Mouse (Mus musculus) large intestine, adult 2 months (tissue): ENCODE measurements at regions not wholly inside any gene's neighbourhood (a gene's known extent, or its start where the extent isn't known, plus 50 kb on each side); places are given as distances from the start of the nearest gene placed in this dataset.

ENCODE experiments used
- DNase-seq: peaks from one replicate; pipeline ENCODE4 v3.0.0-alpha.2; 2012; ENCODE audit warnings: low read depth, low spot score
- WGBS: fragments of 180-500 bp; shearing (Covaris S2); methylation state at CpG from one replicate; pipeline ENCODE4 v1.1.7; 2018; 5-methylcytosine and 5-hydroxymethylcytosine counted together

DNA sequence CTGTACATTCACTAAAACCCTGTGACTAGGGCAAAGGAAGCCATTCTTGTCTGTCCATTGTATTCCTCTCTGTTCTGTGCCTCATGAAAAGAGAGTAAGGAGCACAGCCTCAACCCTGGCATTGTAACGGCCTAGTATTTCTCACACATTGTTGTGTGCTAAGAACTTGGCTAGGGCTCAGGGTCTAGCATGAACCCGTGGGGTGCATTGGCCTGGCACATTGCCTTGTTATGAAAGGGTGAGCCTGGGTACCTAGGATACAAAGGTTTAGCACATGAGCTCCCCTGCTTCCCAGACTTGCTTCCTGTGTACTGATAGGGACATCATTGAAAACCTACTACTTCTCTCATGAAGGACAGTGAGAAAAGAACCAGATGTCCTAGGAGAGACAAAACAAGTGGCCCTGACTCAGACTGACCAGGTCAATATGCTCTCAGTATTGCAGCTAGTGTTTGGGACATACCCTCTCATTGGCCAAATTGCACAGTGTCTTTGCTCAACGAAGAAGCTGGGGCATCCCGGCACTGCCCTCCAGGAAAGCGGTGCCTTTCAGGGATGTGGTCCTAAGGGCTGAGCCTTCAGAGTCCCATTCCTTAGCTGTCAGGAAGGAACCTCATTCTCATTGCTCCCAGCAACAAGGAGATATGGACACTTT lies 298.6 kb downstream of the Glrx3 start:
- 81% methylated on average over 5 of the region's 5 CpGs for WGBS
- DNase-seq, result no peak

DNA sequence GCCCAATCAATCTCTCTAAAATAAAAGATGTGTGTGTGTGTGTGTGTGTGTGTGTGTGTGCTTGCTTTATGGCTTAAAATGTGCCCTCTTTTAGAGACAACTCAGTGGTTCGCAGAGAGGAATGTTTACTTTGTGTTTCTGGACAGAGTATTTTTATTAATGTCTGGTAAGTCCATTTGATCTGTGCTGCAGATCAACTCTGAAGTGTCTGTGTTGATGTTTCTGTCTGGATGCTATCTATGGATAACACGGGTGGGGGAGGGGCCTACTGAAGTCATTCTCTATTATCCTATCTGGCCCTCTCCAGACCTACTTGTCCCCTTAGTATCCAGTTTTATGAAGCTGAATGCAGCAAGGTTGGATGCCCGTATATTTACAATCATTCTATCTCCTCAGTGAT lies 304.3 kb downstream of the Glrx3 start:
- WGBS, result 54% methylated on average over 3 of the region's 3 CpGs
- DNase-seq, result no peak

DNA sequence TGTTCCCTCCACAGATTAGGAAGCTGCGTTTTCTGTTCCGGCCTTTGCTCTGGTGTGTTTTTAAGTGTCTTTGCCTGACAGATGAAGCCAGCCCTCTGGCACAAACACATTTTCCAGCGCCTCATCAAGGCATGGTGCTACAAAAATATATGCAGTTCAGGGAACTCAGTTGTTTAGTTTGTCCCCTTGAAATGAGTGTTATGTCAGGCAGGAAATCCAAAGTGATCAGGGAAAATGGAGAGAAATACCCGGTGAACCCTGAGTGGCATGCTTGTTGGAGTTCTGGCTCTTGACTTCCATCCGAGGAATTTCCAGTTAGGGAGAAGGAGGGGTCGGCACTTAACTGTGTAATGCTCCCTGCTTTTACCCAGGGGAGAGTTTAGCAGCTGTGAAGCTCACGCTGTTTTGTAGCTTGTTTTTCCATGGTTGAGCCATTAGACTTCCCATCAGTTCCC lies 304.9 kb downstream of the Glrx3 start:
- WGBS, result 45% methylated on average over 7 of the region's 7 CpGs
- no peak for DNase-seq

DNA sequence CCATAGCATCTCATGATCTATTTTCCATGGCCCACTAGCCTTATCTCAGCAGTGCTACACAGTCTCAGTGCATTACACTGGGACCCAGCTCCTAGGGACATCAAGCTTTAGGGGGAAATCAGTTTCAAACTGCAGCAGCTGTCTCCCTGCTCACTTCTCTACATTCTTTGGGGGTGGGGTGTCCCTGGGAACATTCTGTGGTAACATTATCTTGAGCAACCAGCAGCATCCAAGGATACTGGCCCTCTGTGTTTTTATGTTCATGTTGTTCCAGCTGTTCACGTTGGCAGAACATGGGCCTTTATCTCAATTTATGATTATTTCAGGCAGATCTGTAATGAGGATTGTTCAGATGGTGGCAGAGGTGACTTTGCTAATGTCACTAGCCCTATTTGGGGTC lies 308.2 kb downstream of the Glrx3 start:
- whole genome bisulfite sequencing, result 64% methylated on average over 1 of the region's 1 CpGs
- no peak for DNase-seq

DNA sequence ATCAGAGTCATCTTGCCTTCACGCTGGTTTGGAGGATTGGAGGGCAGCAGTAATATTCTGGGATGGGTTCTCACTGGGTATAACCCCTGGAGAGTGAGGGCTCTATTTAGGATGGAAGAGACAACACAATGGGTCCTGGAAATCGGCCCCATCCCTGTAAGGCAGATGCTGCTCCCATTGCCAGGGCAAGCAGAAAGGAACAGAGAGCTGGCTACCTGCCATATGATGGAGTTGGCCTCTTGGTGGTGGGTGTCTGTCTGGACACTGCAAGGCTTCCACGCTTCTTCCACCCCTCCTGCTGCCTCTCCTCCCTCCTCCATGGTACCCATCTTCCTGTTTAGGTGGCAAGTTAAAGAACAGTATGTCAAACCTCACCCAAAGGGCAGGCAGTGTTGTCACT lies 308.6 kb downstream of the Glrx3 start:
- DNase-seq, result no peak
- 71% methylated on average over 3 of the region's 3 CpGs for WGBS

DNA sequence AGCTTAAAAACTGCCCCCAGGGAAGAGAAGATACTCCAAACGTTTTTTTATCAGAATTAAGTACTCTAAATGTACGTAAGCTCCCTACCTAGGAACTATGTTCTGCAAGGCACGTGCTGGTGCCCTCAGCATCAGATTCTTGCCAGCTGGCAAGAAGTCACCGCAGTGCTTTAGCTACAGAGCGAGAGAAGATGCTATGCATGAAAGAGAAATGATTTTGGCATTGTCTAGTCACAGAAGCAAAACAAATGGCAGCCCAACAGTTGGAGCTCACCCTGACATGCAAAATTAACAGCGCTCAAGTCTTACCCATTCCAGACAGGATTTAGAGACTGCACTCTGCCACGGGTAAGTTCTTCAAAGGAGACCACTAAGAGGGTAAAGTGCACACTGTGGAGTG lies 311.5 kb downstream of the Glrx3 start:
- 72% methylated on average over 7 of the region's 7 CpGs for WGBS
- DNase-seq, result no peak

DNA sequence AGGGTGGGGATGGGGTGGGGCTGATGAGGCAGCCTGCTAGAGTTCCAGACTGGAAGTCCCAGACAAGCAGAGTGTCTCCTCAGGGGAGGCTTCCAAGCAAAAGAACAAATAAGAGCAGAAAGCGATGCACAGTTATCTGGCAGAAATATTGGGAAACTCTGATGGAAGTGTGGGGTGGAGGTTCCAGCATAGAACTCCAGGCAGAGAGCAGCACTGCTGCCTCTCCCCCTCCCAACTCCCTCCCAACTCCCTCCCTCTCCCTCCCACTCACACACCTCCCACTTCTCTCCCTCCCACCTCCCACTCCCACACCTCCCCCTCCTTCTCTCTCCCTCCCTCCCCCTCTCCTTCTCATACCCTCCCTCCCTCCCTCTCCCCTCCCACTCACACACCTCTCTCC lies 313.3 kb downstream of the Glrx3 start:
- no peak for DNase-seq
- WGBS, result 50% methylated on average over 1 of the region's 1 CpGs

DNA sequence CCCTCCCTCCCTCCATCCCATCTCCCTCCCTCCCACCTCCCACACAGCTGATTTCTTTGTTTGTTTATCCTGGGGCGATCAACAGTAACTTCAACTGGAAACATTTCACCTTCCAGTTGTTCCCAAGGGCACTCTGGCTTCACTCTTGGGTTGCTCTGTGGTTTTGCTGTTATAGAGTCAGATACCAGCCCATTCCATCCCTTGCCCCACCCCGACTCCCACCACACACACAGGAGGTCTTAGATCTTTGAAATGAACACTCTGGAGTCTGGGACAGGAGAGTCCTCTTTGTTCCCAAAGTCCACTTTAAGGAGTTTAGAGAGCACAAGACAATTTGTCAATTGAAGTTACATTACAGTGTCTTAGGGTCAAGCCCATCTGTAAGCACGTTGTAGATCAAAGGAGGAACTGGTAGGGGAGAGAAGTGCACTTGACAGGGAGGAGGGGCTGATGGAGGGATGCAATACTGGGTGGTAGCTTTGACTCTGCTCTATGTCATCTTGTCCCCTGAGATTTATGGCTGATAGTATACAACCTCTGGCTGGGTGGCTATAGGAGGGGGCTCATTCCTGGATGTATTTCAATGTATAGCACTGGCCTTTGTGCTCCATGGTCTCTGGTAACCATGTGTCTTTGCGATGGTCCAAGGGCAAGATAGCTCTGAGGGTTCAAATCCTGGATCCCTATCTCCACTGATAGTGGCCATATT lies 313.9 kb downstream of the Glrx3 start:
- DNase-seq, result no peak
- WGBS, result 25% methylated on average over 4 of the region's 4 CpGs

DNA sequence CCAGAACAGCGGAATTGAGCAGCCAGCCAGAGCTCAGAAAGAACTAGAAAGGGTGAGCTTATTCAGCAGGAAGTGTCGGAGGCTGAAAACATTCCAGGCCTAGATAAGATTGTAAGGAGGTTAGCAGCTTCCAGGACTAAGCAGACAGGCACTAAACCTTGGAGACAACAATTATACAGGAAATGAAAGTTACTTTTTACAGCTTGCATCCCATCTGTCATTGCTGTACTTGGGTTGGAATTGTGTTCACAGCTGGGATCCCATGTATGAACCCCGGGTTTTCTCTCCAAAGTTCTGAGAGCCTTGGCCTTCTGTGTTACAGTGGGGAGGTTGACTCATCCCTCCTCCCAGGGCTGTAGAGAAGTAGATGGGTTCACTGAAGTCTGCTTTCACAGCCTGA lies 328.5 kb downstream of the Glrx3 start:
- DNase-seq, result no peak
- 47% methylated on average over 3 of the region's 3 CpGs for WGBS

DNA sequence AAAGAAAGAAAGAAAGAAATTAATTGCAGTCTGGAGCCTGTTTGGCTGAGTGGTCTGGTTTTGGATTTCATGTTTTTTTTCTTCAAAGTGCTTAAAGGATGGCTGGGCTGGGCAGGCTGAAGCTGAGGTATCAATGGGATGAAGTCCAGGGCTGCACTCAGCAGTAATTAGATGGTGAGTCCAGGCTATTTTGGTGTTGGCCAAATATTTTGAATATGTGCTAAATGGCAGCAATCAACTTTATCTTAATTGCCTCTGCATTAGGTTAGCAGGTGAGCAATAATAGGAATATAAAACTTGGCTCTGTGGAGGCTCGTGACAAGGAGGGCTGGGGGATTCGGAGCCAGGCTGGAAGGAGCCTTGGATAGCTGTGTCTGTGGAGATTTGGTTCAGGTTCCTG lies 329.3 kb downstream of the Glrx3 start:
- DNase-seq, result no peak
- 43% methylated on average over 2 of the region's 2 CpGs for WGBS

DNA sequence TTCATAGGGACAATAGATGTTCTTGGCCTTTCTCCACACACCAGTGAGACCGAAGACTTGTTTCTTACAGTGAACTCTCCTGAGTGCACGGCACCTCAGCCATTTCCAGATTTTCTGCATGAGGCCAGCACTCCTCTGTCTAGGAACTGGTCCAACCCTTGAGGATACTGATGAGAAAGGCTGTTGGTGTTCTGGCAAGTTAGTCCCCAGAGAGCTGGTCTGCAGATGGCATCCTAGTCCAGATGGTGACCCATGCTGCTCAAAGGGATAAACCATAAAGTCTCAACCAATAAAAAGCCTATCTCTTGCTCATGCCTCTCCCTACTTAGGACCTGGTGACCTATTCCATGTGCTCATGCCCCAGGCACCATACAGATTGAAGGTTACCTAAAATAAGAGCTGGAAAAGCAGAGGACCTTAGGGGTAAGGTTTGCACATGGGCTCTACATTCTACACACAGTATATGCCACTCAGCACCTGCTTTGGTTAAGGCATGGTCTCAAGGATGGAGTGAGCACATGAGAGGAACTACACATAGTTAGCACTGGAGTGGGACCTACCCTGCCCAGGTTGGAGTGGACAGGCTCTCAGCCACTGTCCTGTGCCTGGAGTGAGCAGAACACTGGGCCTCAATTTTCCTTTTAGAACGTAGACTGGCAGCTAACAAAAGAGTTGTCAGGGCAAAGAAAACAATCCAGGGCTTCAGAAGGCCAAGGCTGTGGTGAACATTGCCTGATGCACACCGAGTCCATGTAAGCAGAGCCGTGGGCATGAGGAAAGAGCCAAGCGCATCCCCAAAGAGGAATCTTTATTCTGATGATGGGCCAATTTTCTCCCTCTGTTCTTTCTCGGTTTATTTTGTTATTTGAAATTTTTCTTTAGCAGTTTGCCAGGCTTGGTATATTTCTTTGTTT lies 335.9 kb downstream of the Glrx3 start:
- 83% methylated on average over 7 of the region's 7 CpGs for WGBS

DNA sequence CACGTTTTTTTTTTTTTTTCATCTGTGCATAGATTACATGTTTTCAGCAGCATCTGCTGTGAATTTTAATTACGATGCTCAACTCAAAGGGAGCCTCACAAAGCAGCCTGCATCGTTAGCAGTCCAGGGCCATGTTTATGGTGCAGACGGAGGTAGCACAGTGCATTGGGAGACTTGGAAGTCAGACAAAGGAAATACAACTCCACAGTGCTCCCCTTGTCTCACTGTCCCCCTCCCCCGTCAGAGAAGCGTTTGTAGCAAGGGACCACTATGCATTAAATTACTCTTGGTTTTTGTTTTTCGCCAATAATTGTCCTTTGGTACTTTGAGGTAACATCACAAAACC lies 336.5 kb downstream of the Glrx3 start:
- no peak for DNase-seq
- 55% methylated on average over 7 of the region's 7 CpGs for WGBS

More for the DNA sequence above, 335.9 kb downstream of the Glrx3 start:
- DNase-seq, result no peak

DNA sequence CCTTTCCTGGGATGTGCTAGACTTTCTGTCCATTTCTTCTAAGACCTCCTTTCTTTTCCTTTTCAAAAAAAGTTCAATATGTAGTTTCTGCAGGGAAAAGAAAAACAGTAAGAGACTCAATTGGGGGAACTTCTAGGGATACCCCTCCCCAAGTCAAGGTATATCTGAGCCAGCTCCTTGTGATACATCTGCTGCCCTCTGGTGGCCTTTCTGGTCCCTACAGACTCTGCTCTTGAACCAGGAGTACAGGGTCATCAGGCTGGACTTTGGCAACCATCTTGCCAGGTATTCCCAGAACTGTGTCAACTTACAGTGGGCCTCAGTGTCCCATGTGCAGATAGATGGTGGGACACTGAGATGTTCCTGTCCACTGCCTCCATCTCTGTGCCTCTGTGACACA lies 346.5 kb downstream of the Glrx3 start:
- peak; percentile 14 for DNase-seq

DNA sequence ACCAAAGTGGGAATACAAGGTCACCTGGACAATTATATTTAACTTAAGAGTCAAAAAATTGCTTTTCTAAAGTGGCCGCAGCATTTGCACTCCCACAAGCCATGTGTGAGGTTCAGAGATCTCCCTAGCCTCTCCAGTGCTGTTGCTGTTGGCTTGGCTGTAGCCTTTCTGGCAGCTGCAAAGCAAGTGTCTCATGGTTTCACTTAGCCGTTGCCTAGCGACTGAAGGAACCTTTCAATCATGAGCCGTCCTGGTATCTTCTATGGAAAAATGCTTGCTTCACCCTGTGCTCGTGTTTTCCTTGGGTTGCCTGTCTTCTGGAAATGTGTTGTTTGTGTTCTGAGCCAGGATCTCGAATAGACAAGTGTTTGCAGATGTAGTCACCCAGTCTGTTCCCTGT lies 367.9 kb downstream of the Glrx3 start:
- 63% methylated on average over 6 of the region's 6 CpGs for WGBS
- no peak for DNase-seq

DNA sequence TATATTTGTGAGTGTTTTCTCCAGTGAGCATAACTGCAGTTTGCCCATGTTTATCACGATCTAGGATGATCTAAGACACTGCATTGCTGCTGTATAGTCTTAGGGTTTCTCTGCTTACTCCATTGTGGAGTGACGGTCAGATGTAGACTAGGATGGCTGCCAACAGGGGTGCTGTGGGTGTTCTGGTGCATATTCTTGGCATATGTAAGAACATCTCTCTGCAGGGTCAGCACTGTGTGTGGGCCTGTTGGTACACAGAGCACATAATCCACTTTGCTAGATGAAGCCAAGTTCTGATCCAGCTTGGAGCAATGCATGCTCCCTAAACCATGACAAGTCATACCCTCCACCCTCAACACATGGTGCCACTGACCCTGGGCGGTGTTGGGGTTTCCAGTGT lies 375.4 kb downstream of the Glrx3 start:
- DNase-seq, result no peak
- 75% methylated on average over 3 of the region's 3 CpGs for WGBS

DNA sequence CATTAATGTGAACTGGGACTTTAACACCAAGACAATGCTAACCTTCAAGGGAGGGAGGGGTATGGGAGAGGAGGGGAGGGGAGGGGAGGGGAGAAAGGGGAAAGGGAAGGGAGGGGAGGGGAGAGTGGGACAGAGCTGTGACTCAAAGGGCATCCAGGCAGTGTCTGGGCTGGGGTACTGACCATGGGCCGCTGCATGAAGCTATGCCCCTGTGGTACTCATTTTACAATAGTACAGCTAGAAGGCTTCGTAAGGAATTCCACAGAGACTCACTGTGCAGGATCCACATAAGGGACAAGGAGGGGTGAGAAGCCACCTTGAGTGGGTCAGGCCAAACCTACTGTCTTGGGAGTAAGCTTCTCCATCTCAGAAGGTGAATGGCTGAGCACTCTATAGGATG lies 403.1 kb downstream of the Glrx3 start:
- WGBS, result 71% methylated on average over 2 of the region's 2 CpGs
- DNase-seq, result no peak

DNA sequence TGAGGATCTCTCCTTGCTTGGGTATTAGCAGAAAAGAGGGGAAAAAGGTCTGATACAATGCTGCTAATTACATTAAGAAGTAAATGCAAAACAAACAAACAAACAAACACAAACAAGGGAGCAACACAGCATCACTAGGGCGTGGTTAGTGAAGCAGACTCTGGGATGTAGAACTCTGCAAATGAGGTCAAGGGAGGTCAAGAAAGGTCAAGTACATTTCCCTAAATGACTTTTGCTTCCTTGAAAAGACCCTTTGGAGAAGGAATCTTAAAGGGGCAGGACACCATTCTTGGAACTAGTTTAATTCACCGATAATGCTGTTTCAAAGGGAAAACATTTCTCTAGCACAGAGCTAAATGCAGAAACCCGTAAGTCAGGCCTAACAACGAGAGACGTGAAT lies 403.6 kb downstream of the Glrx3 start:
- 49% methylated on average over 5 of the region's 5 CpGs for WGBS
- no peak for DNase-seq

DNA sequence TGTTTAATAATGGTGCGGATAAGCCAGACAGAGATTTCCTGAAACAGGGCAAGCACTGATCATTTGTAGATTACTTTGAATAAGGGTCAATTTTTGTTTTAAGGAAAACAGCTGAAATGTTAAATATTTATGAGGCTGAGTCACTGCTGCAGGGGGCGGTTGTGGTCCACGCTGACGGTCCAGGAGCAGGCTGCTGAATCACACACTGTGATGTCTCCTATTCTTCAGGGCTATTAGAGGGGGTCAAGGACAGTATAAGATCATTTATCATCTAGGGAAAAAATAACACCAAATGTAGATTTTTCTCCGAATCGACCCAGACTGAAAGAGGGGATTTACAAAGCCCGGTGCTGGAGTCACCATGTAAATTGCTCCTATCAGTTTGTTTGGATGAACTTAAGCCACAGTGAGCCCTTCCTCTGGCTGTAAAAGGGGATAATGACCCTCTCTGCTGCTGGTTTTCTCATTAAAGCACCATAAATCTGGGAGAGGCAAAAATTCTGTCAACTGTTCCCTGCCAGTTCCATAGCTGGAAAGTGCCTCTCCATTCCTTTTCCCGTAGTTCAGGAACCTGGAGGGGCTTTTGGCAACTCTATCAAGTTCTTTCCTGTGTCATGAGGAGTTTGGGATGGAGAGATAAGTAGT lies 404.2 kb downstream of the Glrx3 start:
- 22% methylated on average over 8 of the region's 8 CpGs for WGBS
- no peak for DNase-seq

DNA sequence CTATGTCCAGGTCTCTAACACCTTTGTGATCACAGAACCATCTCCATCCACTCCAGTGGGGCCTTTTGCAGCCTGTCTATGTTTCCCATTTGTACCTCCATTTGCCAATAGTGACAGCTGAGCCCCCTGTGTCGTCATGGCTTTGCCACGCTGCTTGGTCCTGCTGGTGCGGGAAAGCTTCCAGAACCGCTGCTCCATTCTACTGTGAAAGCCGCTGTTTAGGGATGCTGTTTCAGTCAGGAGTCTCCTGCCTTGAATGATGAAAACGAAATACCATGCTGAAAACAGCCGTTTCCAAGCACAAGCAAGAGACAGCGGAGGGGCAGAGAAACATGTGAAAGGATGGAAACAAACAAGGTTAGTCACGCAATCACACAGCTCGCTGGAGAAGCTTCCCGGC lies 410.4 kb downstream of the Glrx3 start:
- WGBS, result 76% methylated on average over 11 of the region's 11 CpGs
- no peak for DNase-seq

DNA sequence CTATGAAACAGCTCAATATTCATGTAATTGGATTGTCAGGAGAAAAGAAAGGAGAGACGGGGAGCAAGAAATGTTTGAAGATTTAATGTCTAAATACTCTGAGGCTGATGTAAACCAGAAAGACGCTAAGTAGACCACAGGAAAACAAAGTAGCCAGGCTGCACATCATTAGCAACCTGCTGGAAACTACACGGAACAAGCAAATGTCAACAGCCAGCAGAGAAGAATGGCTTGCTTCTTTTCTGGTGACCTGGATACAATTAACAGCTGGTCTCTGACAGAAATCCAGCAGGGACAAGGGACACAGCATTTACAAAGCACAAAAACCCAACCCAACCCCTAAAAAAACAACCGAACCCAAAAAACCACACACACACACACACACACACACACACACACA lies 413.6 kb downstream of the Glrx3 start:
- WGBS, result 61% methylated on average over 4 of the region's 4 CpGs
- no peak for DNase-seq
